Mouse (Mus musculus): ENCODE measurements at regions not wholly inside any gene's neighbourhood (a gene's known extent, or its start where the extent isn't known, plus 50 kb on each side); places are given as distances from the start of the nearest gene placed in this dataset.

- H3K36me3 ChIP-seq (ENCODE audit: control insufficient read depth, insufficient read depth, low read length, poor library complexity, severe bottlenecking), result no peaks in the 10 kb centered on the region
- no peaks in the 10 kb centered on the region for H3K4me1 ChIP-seq (ENCODE audit: control insufficient read depth in 2 of 2, insufficient read depth in 2 of 2, low read length in 2 of 2, poor library complexity in 1 of 2)
- H3K9ac ChIP-seq (ENCODE audit: insufficient read depth, low read depth, low read length, poor library complexity, severe bottlenecking), result no peak overlapping the region
- TF ChIP-seq HCFC1 (IDR thresholded peaks at IDR 0.05; ENCODE audit: borderline replicate concordance, insufficient read depth, low read length) (no peak), MAFK (IDR thresholded peaks at IDR 0.05; ENCODE audit: insufficient read depth, low read depth, low read length) (no peak), ZNF384 (IDR thresholded peaks at IDR 0.05; ENCODE audit: low read depth, low read length) (no peak), CHD2 (IDR thresholded peaks at IDR 0.05; ENCODE audit: low read depth, low read length) (no peak), ZC3H11A (IDR thresholded peaks at IDR 0.05; ENCODE audit: borderline replicate concordance, low read depth, low read length) (no peak)
- no peaks in the 10 kb centered on the region for H3K9me3 ChIP-seq (ENCODE audit: control insufficient read depth, insufficient read depth, low read depth, low read length)
- no peak overlapping the region for H3K4me3 ChIP-seq (ENCODE audit: insufficient read depth in 1 of 2, low read depth in 1 of 2, low read length in 2 of 2, poor library complexity in 1 of 2, severe bottlenecking in 1 of 2)
- in situ Hi-C loops (cut with MboI; ENCODE audit: low sequenced_read_pairs in 2 of 2, unreplicated experiment in 2 of 2), result no loop called here
- no peak overlapping the region for H3K27ac ChIP-seq (ENCODE audit: insufficient read depth, low read depth, low read length, poor library complexity, severe bottlenecking)
- DNase-seq (ENCODE audit: low read depth, low spot score), result no peak
Measured at GRCm38 (mm10) chr16:46728424-46728823, 230.1 kb upstream of the Nectin3 start.

GRCm38 (mm10) chr16:46723660-46724059 lies 225.3 kb upstream of the Nectin3 start:
- Histone ChIP-seq H3K9me3 (ENCODE audit: control insufficient read depth, insufficient read depth, low read depth, low read length) (no peaks in the 10 kb centered on the region), H3K4me1 (ENCODE audit: control insufficient read depth in 2 of 2, insufficient read depth in 2 of 2, low read length in 2 of 2, poor library complexity in 1 of 2) (no peaks in the 10 kb centered on the region), H3K9ac (ENCODE audit: insufficient read depth, low read depth, low read length, poor library complexity, severe bottlenecking) (no peak overlapping the region), H3K36me3 (ENCODE audit: control insufficient read depth, insufficient read depth, low read length, poor library complexity, severe bottlenecking) (no peaks in the 10 kb centered on the region), H3K27ac (ENCODE audit: insufficient read depth, low read depth, low read length, poor library complexity, severe bottlenecking) (no peak overlapping the region), H3K4me3 (ENCODE audit: insufficient read depth in 1 of 2, low read depth in 1 of 2, low read length in 2 of 2, poor library complexity in 1 of 2, severe bottlenecking in 1 of 2) (no peak overlapping the region)
- no peak for TF ChIP-seq CHD2 (IDR thresholded peaks at IDR 0.05; ENCODE audit: low read depth, low read length)
- TF ChIP-seq ZNF384 (IDR thresholded peaks at IDR 0.05; ENCODE audit: low read depth, low read length), result no peak
- no peak for TF ChIP-seq HCFC1 (IDR thresholded peaks at IDR 0.05; ENCODE audit: borderline replicate concordance, insufficient read depth, low read length)
- TF ChIP-seq ZC3H11A (IDR thresholded peaks at IDR 0.05; ENCODE audit: borderline replicate concordance, low read depth, low read length), result no peak
- no peak for TF ChIP-seq MAFK (IDR thresholded peaks at IDR 0.05; ENCODE audit: insufficient read depth, low read depth, low read length)
- no peak for DNase-seq (ENCODE audit: low read depth, low spot score)
- in situ Hi-C loops (cut with MboI; ENCODE audit: low sequenced_read_pairs in 2 of 2, unreplicated experiment in 2 of 2), result no loop called here

GRCm38 (mm10) chr16:46679787-46680186 lies 181.5 kb upstream of the Nectin3 start:
- Histone ChIP-seq H3K9ac (ENCODE audit: insufficient read depth, low read depth, low read length, poor library complexity, severe bottlenecking) (no peak overlapping the region), H3K9me3 (ENCODE audit: control insufficient read depth, insufficient read depth, low read depth, low read length) (no peaks in the 10 kb centered on the region), H3K4me1 (ENCODE audit: control insufficient read depth in 2 of 2, insufficient read depth in 2 of 2, low read length in 2 of 2, poor library complexity in 1 of 2) (no peaks in the 10 kb centered on the region), H3K4me3 (ENCODE audit: insufficient read depth in 1 of 2, low read depth in 1 of 2, low read length in 2 of 2, poor library complexity in 1 of 2, severe bottlenecking in 1 of 2) (no peak overlapping the region), H3K36me3 (ENCODE audit: control insufficient read depth, insufficient read depth, low read length, poor library complexity, severe bottlenecking) (no peaks in the 10 kb centered on the region), H3K27ac (ENCODE audit: insufficient read depth, low read depth, low read length, poor library complexity, severe bottlenecking) (no peak overlapping the region)
- no peak for TF ChIP-seq ZNF384 (IDR thresholded peaks at IDR 0.05; ENCODE audit: low read depth, low read length)
- TF ChIP-seq ZC3H11A (IDR thresholded peaks at IDR 0.05; ENCODE audit: borderline replicate concordance, low read depth, low read length), result no peak
- TF ChIP-seq MAFK (IDR thresholded peaks at IDR 0.05; ENCODE audit: insufficient read depth, low read depth, low read length), result no peak
- TF ChIP-seq CHD2 (IDR thresholded peaks at IDR 0.05; ENCODE audit: low read depth, low read length), result no peak
- no peak for TF ChIP-seq HCFC1 (IDR thresholded peaks at IDR 0.05; ENCODE audit: borderline replicate concordance, insufficient read depth, low read length)
- no peak for DNase-seq (ENCODE audit: low read depth, low spot score)
- in situ Hi-C loops (cut with MboI; ENCODE audit: low sequenced_read_pairs in 2 of 2, unreplicated experiment in 2 of 2), result no loop called here

- Histone ChIP-seq H3K4me1 (ENCODE audit: control insufficient read depth in 2 of 2, insufficient read depth in 2 of 2, low read length in 2 of 2, poor library complexity in 1 of 2) (no peaks in the 10 kb centered on the region), H3K9me3 (ENCODE audit: control insufficient read depth, insufficient read depth, low read depth, low read length) (no peaks in the 10 kb centered on the region), H3K9ac (ENCODE audit: insufficient read depth, low read depth, low read length, poor library complexity, severe bottlenecking) (no peak overlapping the region), H3K36me3 (ENCODE audit: control insufficient read depth, insufficient read depth, low read length, poor library complexity, severe bottlenecking) (no peaks in the 10 kb centered on the region), H3K4me3 (ENCODE audit: insufficient read depth in 1 of 2, low read depth in 1 of 2, low read length in 2 of 2, poor library complexity in 1 of 2, severe bottlenecking in 1 of 2) (no peak overlapping the region), H3K27ac (ENCODE audit: insufficient read depth, low read depth, low read length, poor library complexity, severe bottlenecking) (no peak overlapping the region)
- TF ChIP-seq ZNF384 (IDR thresholded peaks at IDR 0.05; ENCODE audit: low read depth, low read length), result no peak
- no peak for TF ChIP-seq CHD2 (IDR thresholded peaks at IDR 0.05; ENCODE audit: low read depth, low read length)
- TF ChIP-seq HCFC1 (IDR thresholded peaks at IDR 0.05; ENCODE audit: borderline replicate concordance, insufficient read depth, low read length), result no peak
- TF ChIP-seq MAFK (IDR thresholded peaks at IDR 0.05; ENCODE audit: insufficient read depth, low read depth, low read length), result no peak
- TF ChIP-seq ZC3H11A (IDR thresholded peaks at IDR 0.05; ENCODE audit: borderline replicate concordance, low read depth, low read length), result no peak
- in situ Hi-C loops (cut with MboI; ENCODE audit: low sequenced_read_pairs in 2 of 2, unreplicated experiment in 2 of 2), result no loop called here
- DNase-seq (ENCODE audit: low read depth, low spot score), result no peak
Measured at GRCm38 (mm10) chr16:46669590-46669989, 171.3 kb upstream of the Nectin3 start.

- in situ Hi-C loops (cut with MboI; ENCODE audit: low sequenced_read_pairs in 2 of 2, unreplicated experiment in 2 of 2), result no loop called here
- Histone ChIP-seq H3K27ac (ENCODE audit: insufficient read depth, low read depth, low read length, poor library complexity, severe bottlenecking) (no peak overlapping the region), H3K9ac (ENCODE audit: insufficient read depth, low read depth, low read length, poor library complexity, severe bottlenecking) (no peak overlapping the region), H3K4me3 (ENCODE audit: insufficient read depth in 1 of 2, low read depth in 1 of 2, low read length in 2 of 2, poor library complexity in 1 of 2, severe bottlenecking in 1 of 2) (no peak overlapping the region), H3K36me3 (ENCODE audit: control insufficient read depth, insufficient read depth, low read length, poor library complexity, severe bottlenecking) (no peaks in the 10 kb centered on the region), H3K9me3 (ENCODE audit: control insufficient read depth, insufficient read depth, low read depth, low read length) (no peaks in the 10 kb centered on the region), H3K4me1 (ENCODE audit: control insufficient read depth in 2 of 2, insufficient read depth in 2 of 2, low read length in 2 of 2, poor library complexity in 1 of 2) (no peaks in the 10 kb centered on the region)
- no peak for DNase-seq (ENCODE audit: low read depth, low spot score)
- no peak for TF ChIP-seq CHD2 (IDR thresholded peaks at IDR 0.05; ENCODE audit: low read depth, low read length)
- TF ChIP-seq MAFK (IDR thresholded peaks at IDR 0.05; ENCODE audit: insufficient read depth, low read depth, low read length), result no peak
- TF ChIP-seq ZNF384 (IDR thresholded peaks at IDR 0.05; ENCODE audit: low read depth, low read length), result no peak
- no peak for TF ChIP-seq ZC3H11A (IDR thresholded peaks at IDR 0.05; ENCODE audit: borderline replicate concordance, low read depth, low read length)
- TF ChIP-seq HCFC1 (IDR thresholded peaks at IDR 0.05; ENCODE audit: borderline replicate concordance, insufficient read depth, low read length), result no peak
Measured at GRCm38 (mm10) chr16:46665566-46665965, 167.2 kb upstream of the Nectin3 start.
